Mouse (Mus musculus): ENCODE measurements around the gene Hcfc1.

The Hcfc1 gene

GRCm38 (mm10) chrX:73941860-73942259 lies 24.3 kb downstream of the Hcfc1 start:
- no peak for DNase-seq (ENCODE audit: low spot score in 2 of 2)

GRCm38 (mm10) chrX:73931871-73932270 lies 34.3 kb downstream of the Hcfc1 start:
- DNase-seq (ENCODE audit: low spot score in 2 of 2), result no peak

GRCm38 (mm10) chrX:73930402-73931062 lies 35.6 kb downstream of the Hcfc1 start, which contains the start of gene Renbp:
Gene Renbp (minus strand): TSS chrX:73930850.
- DNase-seq (ENCODE audit: low spot score in 2 of 2), result peak; percentile 22 to 39

- peak in 1 of 2 experiments; percentile 42 for DNase-seq (ENCODE audit: low spot score in 2 of 2)
Measured at GRCm38 (mm10) chrX:73922550-73922882, 43.6 kb downstream of the Hcfc1 start.

- DNase-seq (ENCODE audit: low spot score in 2 of 2), result peak; percentile 63 to 70
Measured at GRCm38 (mm10) chrX:73921823-73922549, 44.2 kb downstream of the Hcfc1 start, which contains the start of the genes Arhgap4 and Naa10. Gene Arhgap4 (minus strand): TSS chrX:73921870. Gene Naa10 (minus strand): TSS chrX:73921944.

- DNase-seq (ENCODE audit: low spot score in 2 of 2), result no peak
Measured at GRCm38 (mm10) chrX:73921285-73921822, 44.8 kb downstream of the Hcfc1 start.

GRCm38 (mm10) chrX:73918631-73919030 lies 47.5 kb downstream of the Hcfc1 start:
- DNase-seq (ENCODE audit: low spot score in 2 of 2), result no peak

GRCm38 (mm10) chrX:73916945-73917344 lies 49.2 kb downstream of the Hcfc1 start:
- DNase-seq (ENCODE audit: low spot score in 2 of 2), result no peak

- peak; percentile 83 to 90 for DNase-seq (ENCODE audit: low spot score in 2 of 2)
Measured at GRCm38 (mm10) chrX:73914827-73915703, 51.1 kb downstream of the Hcfc1 start.

GRCm38 (mm10) chrX:73911588-73911987 lies 54.6 kb downstream of the Hcfc1 start:
- DNase-seq (ENCODE audit: low spot score in 2 of 2), result peak; percentile 62 to 70

- DNase-seq (ENCODE audit: low spot score in 2 of 2), result peak; percentile 73 to 79
Measured at GRCm38 (mm10) chrX:73911156-73911555, 55.0 kb downstream of the Hcfc1 start.

- no peak for DNase-seq (ENCODE audit: low spot score in 2 of 2)
Measured at GRCm38 (mm10) chrX:73910451-73910850, 55.7 kb downstream of the Hcfc1 start.

GRCm38 (mm10) chrX:73910049-73910448 lies 56.1 kb downstream of the Hcfc1 start:
- no peak for DNase-seq (ENCODE audit: low spot score in 2 of 2)

- DNase-seq (ENCODE audit: low spot score in 2 of 2), result no peak
Measured at GRCm38 (mm10) chrX:73897959-73898358, 68.2 kb downstream of the Hcfc1 start.

GRCm38 (mm10) chrX:73895719-73896118 lies 70.4 kb downstream of the Hcfc1 start, which contains the start of gene L1cam:
Gene L1cam (minus strand): TSS chrX:73896105.
- DNase-seq (ENCODE audit: low spot score in 2 of 2), result peak in 1 of 2 experiments; percentile 56

- no peak for DNase-seq (ENCODE audit: low spot score in 2 of 2)
Measured at GRCm38 (mm10) chrX:73892833-73893232, 73.3 kb downstream of the Hcfc1 start.
